Comparison of ENCODE assay signal across 8 mouse cellular contexts in the genomic region with DNA sequence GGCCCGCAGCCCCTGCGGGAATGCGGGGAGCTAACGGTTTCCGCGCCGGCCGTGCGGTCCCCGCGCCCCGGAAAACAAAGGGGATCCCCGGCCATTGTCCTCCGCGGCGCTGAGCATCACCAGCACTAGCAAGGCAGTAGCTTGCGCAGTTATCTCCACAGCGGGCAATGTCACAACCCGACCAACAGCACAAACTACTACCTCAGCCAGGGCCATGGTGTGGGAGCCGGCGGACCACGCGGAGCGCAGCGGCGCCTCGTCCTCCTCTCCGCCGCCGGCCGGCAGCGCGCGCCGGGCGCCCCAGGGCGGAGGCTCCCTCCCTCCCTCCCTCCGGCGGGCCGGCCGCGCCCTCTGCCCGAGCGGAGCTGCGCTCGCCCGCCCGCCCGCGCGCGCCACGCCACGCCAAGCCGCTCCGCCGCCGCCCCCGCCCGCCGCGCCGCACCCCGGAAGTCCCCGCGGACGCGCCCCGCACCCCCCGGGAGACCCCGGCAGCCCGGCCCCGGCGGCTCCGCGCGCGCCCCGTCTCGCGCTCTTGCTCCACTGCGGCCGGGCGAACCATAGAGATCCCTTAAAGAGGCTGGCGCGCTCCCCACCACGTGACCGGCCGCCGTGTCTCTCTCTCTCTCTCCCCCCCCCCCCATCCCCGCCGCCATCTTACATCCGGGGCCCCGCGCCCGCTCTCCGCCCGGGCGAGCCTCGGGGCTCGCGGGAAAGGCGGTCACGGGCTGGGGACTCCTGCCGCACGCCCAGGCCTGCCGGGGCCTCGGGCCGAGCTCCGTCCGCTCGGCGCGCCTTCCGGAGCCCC.
A peak's percentile ranks its signal among the peaks of the same experiment; 100 is the strongest.
DNase-seq lines count a peak whose midpoint lies in the region; ATAC-seq and TF ChIP-seq lines count a peak whose summit lies in the region.

No protein-coding gene starts in this region.

- no peaks in the 10 kb centered on the region for H3K4me1 ChIP-seq in intestine, postnatal 0 days (replicated peaks; ENCODE audit: control insufficient read depth, insufficient read depth, low read length)
- peaks cover 10% of the 10 kb centered on the region for H3K4me1 ChIP-seq in limb, embryonic 11.5 days (ENCODE audit: control insufficient read depth, insufficient read depth, low read length)
- peaks cover 26% of the 10 kb centered on the region for H3K4me1 ChIP-seq in midbrain, embryonic 12.5 days

- H3K9me3 ChIP-seq in intestine, postnatal 0 days (ENCODE audit: control insufficient read depth): no peaks in the 10 kb centered on the region
- no peaks in the 10 kb centered on the region for H3K9me3 ChIP-seq in limb, embryonic 11.5 days (ENCODE audit: control insufficient read depth, low read length)
- no peaks in the 10 kb centered on the region for H3K9me3 ChIP-seq in midbrain, embryonic 12.5 days

- H3K27me3 ChIP-seq in intestine, postnatal 0 days (replicated peaks; ENCODE audit: control insufficient read depth, insufficient read depth, low read length): no peaks in the 10 kb centered on the region
- H3K27me3 ChIP-seq in limb, embryonic 11.5 days (ENCODE audit: control insufficient read depth, insufficient read depth, low read length): no peaks in the 10 kb centered on the region
- H3K27me3 ChIP-seq in midbrain, embryonic 12.5 days: no peaks in the 10 kb centered on the region

- no peaks in the 10 kb centered on the region; the same call in 1 of the 2 replicates for H3K36me3 ChIP-seq in intestine, postnatal 0 days (ENCODE audit: control insufficient read depth, insufficient read depth)
- peaks cover 7% of the 10 kb centered on the region; the same call in 1 of the 2 replicates for H3K36me3 ChIP-seq in limb, embryonic 11.5 days (ENCODE audit: control insufficient read depth, insufficient read depth, low read length)
- H3K36me3 ChIP-seq in midbrain, embryonic 12.5 days: peaks cover 14% of the 10 kb centered on the region

- peak overlapping the region; percentile 100 for H3K27ac ChIP-seq in intestine, postnatal 0 days (ENCODE audit: low read depth, low read length)
- H3K27ac ChIP-seq in limb, embryonic 11.5 days (replicated peaks; ENCODE audit: low read depth, low read length): peak overlapping the region; percentile 99
- peak overlapping the region; percentile 99 for H3K27ac ChIP-seq in midbrain, embryonic 12.5 days (replicated peaks)

- H3K4me2 ChIP-seq in intestine, postnatal 0 days (replicated peaks; ENCODE audit: low read depth): peak overlapping the region; percentile 79
- H3K4me2 ChIP-seq in limb, embryonic 11.5 days (ENCODE audit: low read depth, severe bottlenecking): peak overlapping the region; percentile 60
- peak overlapping the region; percentile 64 for H3K4me2 ChIP-seq in midbrain, embryonic 12.5 days (replicated peaks)

- DNase-seq in adrenal gland, postnatal 10 days: peak; percentile 89
- peak; percentile 63 for DNase-seq in embryo, embryonic 11.5 days (ENCODE audit: low read depth, low spot score)
- peak; percentile 83 to 87 for DNase-seq in gastrocnemius, postnatal 4 days (ENCODE audit: low spot score in 2 of 2)
- DNase-seq in limb, embryonic 11.5 days (ENCODE audit: low spot score): peak; percentile 88
- DNase-seq in right cerebral cortex, postnatal 4 days: peak; percentile 83
- peak; percentile 89 for DNase-seq in yolk sac, embryonic 10.5 days (ENCODE audit: low spot score)

- peak; percentile 93 for ATAC-seq in intestine, postnatal 0 days
- peak; percentile 88 for ATAC-seq in limb, embryonic 11.5 days (ENCODE audit: insufficient number of reproducible peaks, low FRiP score, low TSS enrichment, low read depth)
- peak; percentile 92 for ATAC-seq in midbrain, embryonic 12.5 days (ENCODE audit: low FRiP score, low read depth)

- WGBS in intestine, postnatal 0 days: under 1% methylated on average over 61 of the region's 115 CpGs
- 0% methylated on average over 65 of the region's 115 CpGs for WGBS in limb, embryonic 11.5 days
- under 1% methylated on average over 50 of the region's 115 CpGs for WGBS in midbrain, embryonic 12.5 days

- TF ChIP-seq CTCF in intestine, postnatal 0 days (IDR thresholded peaks at IDR 0.05; ENCODE audit: low read depth): no peak

- peak overlapping the region; percentile 97 for H3K9ac ChIP-seq in intestine, postnatal 0 days (ENCODE audit: low read depth, low read length)
- H3K9ac ChIP-seq in limb, embryonic 11.5 days (ENCODE audit: low read length): peak overlapping the region; percentile 92
- peak overlapping the region; percentile 98 for H3K9ac ChIP-seq in midbrain, embryonic 12.5 days (replicated peaks)

- H3K4me3 ChIP-seq in intestine, postnatal 0 days (ENCODE audit: low read depth, low read length): peak overlapping the region; percentile 94
- H3K4me3 ChIP-seq in limb, embryonic 11.5 days (ENCODE audit: low read depth, low read length): peak overlapping the region; percentile 64
- peak overlapping the region; percentile 94 for H3K4me3 ChIP-seq in midbrain, embryonic 12.5 days

Comparison
In these comparisons a context has a peak if more than half of its experiments do, and no peak if none do; other contexts are left out.
1. Peak in every context shown above with its lines: DNase-seq, ATAC-seq, H3K4me3 ChIP-seq and H3K27ac ChIP-seq.